Mouse (Mus musculus) liver, embryonic 11.5 days (tissue): ENCODE results near the gene Net1. TPM values are rescaled to one million over a fixed set of nuclear protein-coding genes. Genes with fewer than 3 reads are reported as not detected.

Source experiments
- ATAC-seq: fragments of 200-750 bp; cut with Nextera tagmentation; replicated peaks from 2 replicates; pipeline ENCODE4 v1.8.0; 2017; ENCODE audit warnings: moderate number of reproducible peaks, mild to moderate bottlenecking, moderate TSS enrichment, moderate library complexity; ENCODE audit not compliant: low FRiP score
- DNase-seq: peaks from one replicate; pipeline ENCODE4 v3.0.0-alpha.2; 2017; ENCODE audit warnings: low spot score
- H3K27ac ChIP-seq: fragments of 300-500 bp; sonication (generic); 2 replicates; pipeline ENCODE4 v1.5.1; 2014; ENCODE audit warnings: mild to moderate bottlenecking, low read depth, low read length, control low read depth
- H3K27me3 ChIP-seq: fragments of 300-500 bp; sonication (generic); replicated peaks from 2 replicates; pipeline ENCODE4 v1.6.1; 2014; ENCODE audit warnings: low read length, mixed read lengths; ENCODE audit not compliant: control insufficient read depth, insufficient read depth
- H3K36me3 ChIP-seq: fragments of 300-500 bp; sonication (generic); 2 replicates; pipeline ENCODE4 v1.6.1; 2014; ENCODE audit warnings: mild to moderate bottlenecking, low read length, moderate library complexity, mixed read lengths; ENCODE audit not compliant: control insufficient read depth, insufficient read depth
- H3K4me1 ChIP-seq: fragments of 300-500 bp; sonication (generic); replicated peaks from 2 replicates; pipeline ENCODE4 v1.6.1; 2014; ENCODE audit warnings: low read length, mixed read lengths; ENCODE audit not compliant: control insufficient read depth, insufficient read depth
- H3K4me2 ChIP-seq: fragments of 300-500 bp; sonication (generic); 2 replicates; pipeline ENCODE4 v1.6.1; 2014; ENCODE audit warnings: mild to moderate bottlenecking, control low read depth, moderate library complexity
- H3K4me3 ChIP-seq: fragments of 300-500 bp; sonication (generic); 2 replicates; pipeline ENCODE4 v1.5.1; 2014; ENCODE audit warnings: low read depth, low read length, control low read depth
- H3K9ac ChIP-seq: fragments of 300-500 bp; sonication (generic); 2 replicates; pipeline ENCODE4 v1.6.1; 2014; ENCODE audit warnings: low read depth, low read length, control low read depth
- H3K9me3 ChIP-seq: fragments of 300-500 bp; sonication (generic); 2 replicates; pipeline ENCODE4 v1.6.1; 2016; ENCODE audit warnings: low read length, inconsistent platforms, mixed read lengths; ENCODE audit not compliant: control insufficient read depth
- WGBS: fragments of 180-500 bp; shearing (Covaris S2); extraction: QIAGEN DNeasy Blood & Tissue Kit; methylation state at CpG from one replicate; pipeline ENCODE4 v1.1.7; 2014; 5-methylcytosine and 5-hydroxymethylcytosine counted together
- polyA plus RNA-seq: library from polyadenylated mRNA; unstranded; fragments of >200 nt; fragmentation: Nextera tagmentation; extraction: Ambion mirVana; gene quantifications from 2 replicates; pipeline ENCODE4 v1.2.1, GENCODE M21; 2014

The Net1 gene
- polyA plus RNA-seq, 1 experiment from 2014 or later, result 95.0 TPM

DNA sequence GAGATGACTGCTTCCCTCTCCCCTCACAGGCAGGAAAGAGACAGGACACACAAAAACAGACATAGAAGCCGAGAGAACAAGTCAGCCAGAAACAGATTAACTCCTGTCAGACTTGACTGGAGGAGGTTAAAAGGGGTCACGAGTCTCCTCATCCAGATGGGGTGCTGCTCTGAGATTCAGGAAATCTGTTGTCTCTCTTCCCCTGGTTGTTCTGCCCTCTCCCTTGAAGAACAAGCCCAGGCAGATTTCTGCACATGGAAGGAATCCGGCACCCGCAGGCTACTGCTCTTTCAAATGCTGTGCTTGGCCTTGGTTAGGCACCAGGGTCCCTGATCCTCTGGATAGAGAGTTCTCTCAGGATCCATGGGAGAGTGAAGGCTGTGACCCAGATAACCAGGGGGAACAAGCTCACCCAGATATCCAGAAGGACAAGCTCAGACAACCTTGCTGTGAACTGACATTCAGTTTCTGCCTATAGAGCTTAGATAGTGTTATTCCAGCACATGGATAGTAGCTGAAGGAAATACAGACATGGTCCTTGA is 40.3 kb downstream of the Net1 start:
- no peak overlapping the region for H3K27ac ChIP-seq
- WGBS, result 69% methylated on average over 4 of the region's 4 CpGs
- DNase-seq, result no peak

DNA sequence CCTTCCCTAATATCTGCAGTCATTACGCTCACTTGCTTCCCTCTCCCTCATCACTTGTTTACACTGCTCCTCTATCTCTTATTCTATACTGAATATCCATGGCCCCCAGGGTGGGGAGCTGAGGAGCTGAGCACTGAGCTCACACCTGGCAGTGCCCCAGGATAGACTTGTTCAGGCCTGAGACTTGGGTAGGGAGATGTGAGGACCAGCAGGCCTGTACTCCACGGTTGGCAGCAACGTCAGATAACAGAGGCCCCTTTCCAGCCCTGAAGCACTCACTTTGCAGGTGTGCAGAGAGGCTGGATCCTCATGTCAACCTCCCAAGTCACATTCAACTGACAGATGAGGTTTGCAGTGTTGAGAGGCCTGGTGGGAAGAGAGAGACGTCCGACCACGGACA is 40.8 kb downstream of the Net1 start:
- H3K4me2 ChIP-seq, result no peak overlapping the region
- H3K9me3 ChIP-seq, result no peaks in the 10 kb centered on the region
- ATAC-seq, result peak; percentile 36; the same call in 1 of the 2 replicates
- no peak for DNase-seq
- H3K27ac ChIP-seq, result no peak overlapping the region
- no peak overlapping the region for H3K4me3 ChIP-seq
- H3K9ac ChIP-seq, result no peak overlapping the region
- H3K27me3 ChIP-seq, result no peaks in the 10 kb centered on the region
- peaks cover 10% of the 10 kb centered on the region for H3K4me1 ChIP-seq
- peaks cover 5% of the 10 kb centered on the region for H3K36me3 ChIP-seq
- WGBS, result 60% methylated on average over 6 of the region's 6 CpGs

More for the DNA sequence above, 40.3 kb downstream of the Net1 start:
- ATAC-seq, result no peak
- peaks cover 7% of the 10 kb centered on the region for H3K4me1 ChIP-seq
- peaks cover 5% of the 10 kb centered on the region for H3K36me3 ChIP-seq
- H3K9ac ChIP-seq, result no peak overlapping the region
- no peak overlapping the region for H3K4me2 ChIP-seq
- H3K9me3 ChIP-seq, result no peaks in the 10 kb centered on the region
- no peaks in the 10 kb centered on the region for H3K27me3 ChIP-seq
- no peak overlapping the region for H3K4me3 ChIP-seq

DNA sequence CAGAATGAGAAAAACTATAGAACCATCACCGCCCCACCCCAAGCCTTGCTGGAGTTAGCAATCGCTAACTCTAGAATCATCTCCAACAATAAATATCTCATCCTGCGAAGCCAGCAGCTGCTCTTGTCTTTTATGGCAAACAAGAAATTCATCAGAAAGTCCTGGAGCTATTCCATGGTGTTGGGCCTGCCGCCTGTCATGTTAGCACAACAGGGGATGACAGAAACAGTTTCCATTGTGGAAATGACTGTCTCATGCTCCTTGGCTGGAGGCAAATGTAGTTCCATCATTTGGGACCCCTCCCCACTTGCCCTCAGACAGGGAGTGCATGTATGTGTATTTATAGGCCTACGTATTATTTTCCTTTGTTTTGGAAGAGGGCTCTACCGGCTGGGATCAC is 41.6 kb downstream of the Net1 start:
- Histone ChIP-seq H3K4me1 (peaks cover 11% of the 10 kb centered on the region), H3K27ac (no peak overlapping the region)

DNA sequence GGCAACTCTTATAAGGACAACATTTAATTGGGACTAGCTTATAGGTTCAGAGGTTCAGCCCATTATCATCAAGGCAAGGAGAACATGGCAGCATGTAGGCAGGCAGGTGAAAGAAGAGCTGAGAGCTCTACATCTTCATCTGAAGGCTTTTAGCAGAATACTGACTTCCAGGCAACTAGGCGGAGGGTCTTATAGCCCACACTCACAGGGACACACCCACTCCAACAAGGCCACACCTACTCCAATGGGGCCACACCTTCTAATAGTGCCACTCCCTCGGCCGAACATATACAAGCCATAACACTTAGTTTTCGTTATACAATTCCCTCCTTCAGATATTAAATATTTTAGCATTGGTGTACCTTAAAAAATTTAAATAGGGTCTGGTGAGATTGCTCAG is 45.2 kb downstream of the Net1 start:
- no peak overlapping the region for H3K9ac ChIP-seq
- H3K4me1 ChIP-seq, result peaks cover 25% of the 10 kb centered on the region
- no peaks in the 10 kb centered on the region for H3K36me3 ChIP-seq
- DNase-seq (no peak), ATAC-seq (no peak)
- no peak overlapping the region for H3K4me2 ChIP-seq
- H3K27me3 ChIP-seq, result no peaks in the 10 kb centered on the region
- H3K27ac ChIP-seq, result no peak overlapping the region
- 91% methylated on average over 4 of the region's 4 CpGs for WGBS
- H3K4me3 ChIP-seq, result no peak overlapping the region
- H3K9me3 ChIP-seq, result no peaks in the 10 kb centered on the region

More for the DNA sequence above, 41.6 kb downstream of the Net1 start:
- H3K4me2 ChIP-seq, result no peak overlapping the region
- no peak overlapping the region for H3K4me3 ChIP-seq
- H3K9me3 ChIP-seq, result no peaks in the 10 kb centered on the region
- no peaks in the 10 kb centered on the region for H3K27me3 ChIP-seq
- 87% methylated on average over 6 of the region's 6 CpGs for WGBS
- ATAC-seq, result no peak
- no peak for DNase-seq
- H3K9ac ChIP-seq, result no peak overlapping the region
- H3K36me3 ChIP-seq, result no peaks in the 10 kb centered on the region

DNA sequence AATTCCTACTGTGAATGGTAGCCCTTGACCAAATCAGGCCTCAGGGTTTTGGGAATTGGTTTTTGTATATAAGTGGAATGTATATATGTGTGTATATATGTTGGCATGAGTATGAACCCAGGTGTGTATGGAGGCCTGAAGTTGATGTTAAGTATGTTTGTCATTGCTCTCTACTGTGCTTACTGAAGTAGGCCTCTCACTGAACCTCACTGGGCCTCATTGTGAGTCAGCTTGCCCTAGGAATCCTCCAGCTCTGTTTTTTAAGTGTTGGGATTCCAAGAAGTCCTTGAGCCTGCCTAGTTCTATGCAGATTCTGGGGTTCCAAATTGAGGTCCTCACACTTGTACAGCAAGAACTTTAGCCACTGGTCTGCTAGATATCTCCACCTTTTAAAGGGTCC is 48.1 kb downstream of the Net1 start:
- Histone ChIP-seq H3K9me3 (no peaks in the 10 kb centered on the region), H3K4me1 (peaks cover 35% of the 10 kb centered on the region), H3K27me3 (no peaks in the 10 kb centered on the region), H3K27ac (no peak overlapping the region), H3K4me3 (no peak overlapping the region), H3K4me2 (no peak overlapping the region), H3K36me3 (no peaks in the 10 kb centered on the region), H3K9ac (no peak overlapping the region)
- ATAC-seq (no peak), DNase-seq (no peak)

DNA sequence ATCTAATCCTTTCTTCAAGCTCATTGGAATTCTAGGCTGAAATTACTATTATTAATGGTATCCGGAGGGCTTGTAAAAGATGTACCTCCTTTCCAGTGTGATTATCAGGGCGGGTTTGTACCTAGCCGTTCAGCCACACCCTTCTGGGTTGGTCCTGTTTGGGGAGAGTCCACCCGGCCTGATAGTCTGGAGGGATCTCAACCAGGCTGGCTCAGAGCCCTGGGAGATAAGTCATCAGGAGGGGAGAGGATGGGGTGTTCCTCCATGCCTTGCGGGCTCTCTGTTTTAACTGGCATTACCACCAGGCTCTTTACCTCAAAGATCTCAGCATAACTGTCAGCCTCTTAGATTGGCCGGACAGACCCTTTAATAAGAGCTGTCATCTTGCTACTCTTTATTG is 50.9 kb downstream of the Net1 start:
- H3K9ac ChIP-seq, result no peak overlapping the region
- peaks cover 48% of the 10 kb centered on the region for H3K4me1 ChIP-seq
- 53% methylated on average over 6 of the region's 6 CpGs for WGBS
- no peaks in the 10 kb centered on the region for H3K9me3 ChIP-seq
- H3K27me3 ChIP-seq, result no peaks in the 10 kb centered on the region
- peak overlapping the region; percentile 96 for H3K27ac ChIP-seq
- no peak overlapping the region for H3K4me3 ChIP-seq
- no peaks in the 10 kb centered on the region for H3K36me3 ChIP-seq
- ATAC-seq (peak; percentile 93), DNase-seq (no peak)
- peak overlapping the region; percentile 55 for H3K4me2 ChIP-seq

DNA sequence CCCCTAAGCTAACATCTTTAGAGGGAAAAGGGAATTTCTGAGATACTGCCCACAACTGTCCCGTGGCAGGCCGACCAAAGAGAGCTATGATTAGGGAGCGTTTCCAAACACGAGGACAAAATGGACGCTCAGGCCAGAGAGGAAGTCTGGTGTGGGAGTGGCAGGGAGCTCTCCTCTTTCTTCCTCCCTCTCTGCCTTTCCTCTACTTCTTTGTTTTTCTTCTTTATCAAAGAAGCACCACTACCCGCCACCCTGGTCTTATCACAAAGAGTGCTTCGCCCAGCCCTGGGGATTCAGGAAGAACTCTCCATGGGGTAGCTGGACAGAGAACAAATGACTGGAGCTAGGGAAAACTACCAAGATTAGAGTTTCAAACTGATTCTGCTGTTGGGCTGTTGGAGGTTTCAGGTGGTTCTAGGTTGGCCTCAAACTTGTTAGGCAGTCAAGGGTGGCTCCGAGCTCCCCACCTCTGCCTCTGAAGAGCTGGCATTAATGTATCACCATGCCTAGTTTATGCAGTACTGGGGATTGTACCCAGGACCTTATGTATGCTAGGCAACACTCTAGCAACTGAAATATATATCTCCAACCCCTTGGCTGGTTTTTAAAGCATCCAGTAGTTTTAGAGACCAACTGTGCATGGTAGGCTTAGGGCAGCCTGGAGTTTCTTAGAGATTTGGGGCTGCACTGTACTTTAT is 51.5 kb downstream of the Net1 start:
- Histone ChIP-seq H3K27ac (peak overlapping the region; percentile 96), H3K9ac (peak overlapping the region; percentile 44), H3K27me3 (no peaks in the 10 kb centered on the region), H3K4me3 (no peak overlapping the region), H3K4me1 (peaks cover 51% of the 10 kb centered on the region), H3K4me2 (peak overlapping the region; percentile 55), H3K9me3 (no peaks in the 10 kb centered on the region), H3K36me3 (no peaks in the 10 kb centered on the region)
- peak; percentile 49 for DNase-seq
- ATAC-seq, result peak; percentile 69
- WGBS, result 37% methylated on average over 8 of the region's 8 CpGs

DNA sequence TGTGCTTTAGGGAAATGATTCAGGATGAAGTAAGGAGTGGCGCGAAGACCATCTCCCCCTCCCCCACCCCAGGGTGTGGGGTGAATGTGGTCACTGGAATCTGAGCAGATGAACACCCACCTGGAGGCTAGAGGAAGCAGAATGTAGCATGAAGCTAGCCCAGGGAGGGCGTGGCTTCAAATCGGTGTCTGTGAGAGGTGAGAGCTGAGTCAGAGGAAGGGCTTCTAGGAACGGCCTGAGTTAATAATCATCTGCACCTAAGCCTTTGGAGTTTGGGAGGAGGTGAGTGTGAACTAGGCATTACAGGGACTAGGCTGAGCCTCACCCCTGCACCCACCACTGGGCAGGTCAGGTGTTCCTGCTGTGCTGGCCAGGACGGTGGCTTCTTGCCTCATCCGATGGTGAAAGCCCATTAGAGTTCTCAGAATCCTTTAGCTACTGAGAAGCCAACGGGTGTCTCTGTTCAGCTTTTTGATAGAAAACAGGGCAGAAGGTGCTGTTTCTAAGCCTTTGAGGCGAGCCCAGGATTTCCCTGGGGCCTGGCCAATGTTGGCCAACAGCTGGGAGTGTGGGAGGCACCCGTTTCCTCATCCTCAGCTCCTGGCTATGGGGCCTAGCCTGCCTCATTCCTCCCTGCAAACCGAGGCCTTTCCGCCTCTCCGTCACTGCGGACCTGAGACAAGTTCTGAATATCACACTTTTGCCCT is 52.2 kb downstream of the Net1 start:
- Histone ChIP-seq H3K4me1 (peaks cover 53% of the 10 kb centered on the region), H3K4me3 (no peak overlapping the region), H3K27ac (peak overlapping the region; percentile 96), H3K4me2 (peak overlapping the region; percentile 55), H3K9me3 (no peaks in the 10 kb centered on the region), H3K36me3 (no peaks in the 10 kb centered on the region), H3K9ac (peak overlapping the region; percentile 44), H3K27me3 (no peaks in the 10 kb centered on the region)
- ATAC-seq (no peak; the same call in 1 of the 2 replicates), DNase-seq (no peak)
- 60% methylated on average over 14 of the region's 14 CpGs for WGBS
